Comparison of ENCODE assay signal across 19 mouse cellular contexts in genomic region chrX:122165179-122165578, GRCm38 (mm10).
A peak's percentile ranks its signal among the peaks of the same experiment; 100 is the strongest.
DNase-seq lines count a peak whose midpoint lies in the region; ATAC-seq and TF ChIP-seq lines count a peak whose summit lies in the region.
"Had no signal": no experiment of that assay in that cellular context is flagged by ENCODE, and none has a peak within 500 bp of the region (broad histone marks: within the 10 kb centered on the region; RNA-seq: fewer than 3 reads in every experiment).

No protein-coding gene starts in this region.

- no peak overlapping the region for H3K4me3 ChIP-seq in embryonic facial prominence, embryonic 11.5 days (ENCODE audit: low read depth, low read length)
- no peak overlapping the region for H3K4me3 ChIP-seq in embryonic facial prominence, embryonic 10.5 days
- H3K4me3 ChIP-seq in liver, postnatal 0 days (ENCODE audit: low read depth, low read length): no peak overlapping the region
- H3K4me3 ChIP-seq in liver, embryonic 11.5 days (ENCODE audit: low read depth, low read length): no peak overlapping the region
- no peak overlapping the region for H3K4me3 ChIP-seq in kidney, embryonic 14.5 days (ENCODE audit: low read length)
- H3K4me3 ChIP-seq: embryonic facial prominence, embryonic 15.5 days; heart, embryonic 15.5 days; hindbrain, embryonic 15.5 days; limb, embryonic 12.5 days; lung, embryonic 15.5 days; midbrain, embryonic 12.5 days; neural tube, embryonic 12.5 days had no signal

- H3K4me2 ChIP-seq in embryonic facial prominence, embryonic 11.5 days (ENCODE audit: low read depth, low read length): no peak overlapping the region
- no peak overlapping the region for H3K4me2 ChIP-seq in liver, postnatal 0 days (ENCODE audit: low read depth, low read length)
- H3K4me2 ChIP-seq in liver, embryonic 11.5 days: no peak overlapping the region
- no peak overlapping the region for H3K4me2 ChIP-seq in kidney, embryonic 14.5 days (replicated peaks; ENCODE audit: low read depth, low read length)
- H3K4me2 ChIP-seq: embryonic facial prominence, embryonic 15.5 days; heart, embryonic 15.5 days; hindbrain, embryonic 15.5 days; limb, embryonic 12.5 days; lung, embryonic 15.5 days; midbrain, embryonic 12.5 days; neural tube, embryonic 12.5 days had no signal

- H3K4me1 ChIP-seq in embryonic facial prominence, embryonic 11.5 days (ENCODE audit: control insufficient read depth, insufficient read depth, low read length): no peaks in the 10 kb centered on the region
- H3K4me1 ChIP-seq in embryonic facial prominence, embryonic 10.5 days: no peaks in the 10 kb centered on the region
- H3K4me1 ChIP-seq in liver, postnatal 0 days (ENCODE audit: insufficient read depth): no peaks in the 10 kb centered on the region
- H3K4me1 ChIP-seq in liver, embryonic 11.5 days (replicated peaks; ENCODE audit: control insufficient read depth, insufficient read depth, low read length): no peaks in the 10 kb centered on the region
- no peaks in the 10 kb centered on the region for H3K4me1 ChIP-seq in kidney, embryonic 14.5 days (ENCODE audit: control insufficient read depth, insufficient read depth, low read length)
- H3K4me1 ChIP-seq: embryonic facial prominence, embryonic 15.5 days; heart, embryonic 15.5 days; hindbrain, embryonic 15.5 days; limb, embryonic 12.5 days; lung, embryonic 15.5 days; midbrain, embryonic 12.5 days; neural tube, embryonic 12.5 days had no signal

- H3K9ac ChIP-seq in embryonic facial prominence, embryonic 11.5 days (replicated peaks; ENCODE audit: low read length): no peak overlapping the region
- H3K9ac ChIP-seq in liver, postnatal 0 days (replicated peaks): no peak overlapping the region
- no peak overlapping the region for H3K9ac ChIP-seq in liver, embryonic 11.5 days (ENCODE audit: low read depth, low read length)
- no peak overlapping the region for H3K9ac ChIP-seq in kidney, embryonic 14.5 days (ENCODE audit: low read depth, low read length)
- H3K9ac ChIP-seq: embryonic facial prominence, embryonic 15.5 days; heart, embryonic 15.5 days; hindbrain, embryonic 15.5 days; limb, embryonic 12.5 days; lung, embryonic 15.5 days; midbrain, embryonic 12.5 days; neural tube, embryonic 12.5 days had no signal

- peak; percentile 25; the same call in 1 of the 2 replicates for TF ChIP-seq CTCF in liver, postnatal 0 days (IDR thresholded peaks at IDR 0.05; ENCODE audit: low read depth)

- H3K27me3 ChIP-seq in embryonic facial prominence, embryonic 11.5 days (ENCODE audit: control insufficient read depth, insufficient read depth, low read length): no peaks in the 10 kb centered on the region
- no peaks in the 10 kb centered on the region for H3K27me3 ChIP-seq in embryonic facial prominence, embryonic 10.5 days (replicated peaks; ENCODE audit: low read depth, poor library complexity, severe bottlenecking)
- no peaks in the 10 kb centered on the region for H3K27me3 ChIP-seq in liver, postnatal 0 days (ENCODE audit: insufficient read depth, low read length)
- H3K27me3 ChIP-seq in liver, embryonic 11.5 days (replicated peaks; ENCODE audit: control insufficient read depth, insufficient read depth, low read length): no peaks in the 10 kb centered on the region
- H3K27me3 ChIP-seq in kidney, embryonic 14.5 days (ENCODE audit: control insufficient read depth, insufficient read depth, low read length): no peaks in the 10 kb centered on the region
- H3K27me3 ChIP-seq: embryonic facial prominence, embryonic 15.5 days; heart, embryonic 15.5 days; hindbrain, embryonic 15.5 days; limb, embryonic 12.5 days; lung, embryonic 15.5 days; midbrain, embryonic 12.5 days; neural tube, embryonic 12.5 days had no signal

- WGBS in embryonic facial prominence, embryonic 11.5 days: 45% methylated on average over 2 of the region's 2 CpGs
- 42% methylated on average over 2 of the region's 2 CpGs for WGBS in embryonic facial prominence, embryonic 10.5 days
- 36% methylated on average over 2 of the region's 2 CpGs for WGBS in liver, postnatal 0 days (ENCODE audit: insufficient replicate concordance)
- 40% methylated on average over 2 of the region's 2 CpGs for WGBS in liver, embryonic 11.5 days
- 41% methylated on average over 2 of the region's 2 CpGs for WGBS in kidney, embryonic 14.5 days

- DNase-seq in embryonic facial prominence, embryonic 11.5 days (ENCODE audit: low spot score): peak; percentile 14
- DNase-seq in embryonic facial prominence, embryonic 10.5 days (ENCODE audit: low spot score): no peak
- DNase-seq in liver, postnatal 0 days: no peak
- no peak for DNase-seq in liver, embryonic 11.5 days (ENCODE audit: low spot score)
- DNase-seq in NIH3T3 (ENCODE audit: low read depth): peak; percentile 0
- DNase-seq in retina, postnatal 7 days (ENCODE audit: low read depth, low spot score): peak; percentile 0
- DNase-seq in adrenal gland, adult 2 months: no peak
- DNase-seq: cerebellum, adult 9-11 months; gastrocnemius, postnatal 36 days; kidney, postnatal 10 days had no signal

- TF ChIP-seq EP300 in liver, postnatal 0 days (IDR thresholded peaks at IDR 0.05; ENCODE audit: low read depth): no peak

- no peaks in the 10 kb centered on the region for H3K36me3 ChIP-seq in embryonic facial prominence, embryonic 11.5 days (replicated peaks; ENCODE audit: control insufficient read depth, insufficient read depth, low read depth, low read length)
- H3K36me3 ChIP-seq in embryonic facial prominence, embryonic 10.5 days (replicated peaks): no peaks in the 10 kb centered on the region
- no peaks in the 10 kb centered on the region for H3K36me3 ChIP-seq in liver, postnatal 0 days (replicated peaks; ENCODE audit: insufficient read depth, low read length)
- H3K36me3 ChIP-seq in liver, embryonic 11.5 days (ENCODE audit: control insufficient read depth, insufficient read depth, low read length): no peaks in the 10 kb centered on the region
- H3K36me3 ChIP-seq in kidney, embryonic 14.5 days (ENCODE audit: control insufficient read depth, insufficient read depth, low read length): no peaks in the 10 kb centered on the region
- H3K36me3 ChIP-seq: embryonic facial prominence, embryonic 15.5 days; heart, embryonic 15.5 days; hindbrain, embryonic 15.5 days; limb, embryonic 12.5 days; lung, embryonic 15.5 days; midbrain, embryonic 12.5 days; neural tube, embryonic 12.5 days had no signal

- no peak for ATAC-seq in embryonic facial prominence, embryonic 11.5 days (replicated peaks; ENCODE audit: insufficient number of reproducible peaks, low FRiP score, low TSS enrichment, low read depth)
- no peak for ATAC-seq in liver, postnatal 0 days
- ATAC-seq in liver, embryonic 11.5 days (replicated peaks; ENCODE audit: low FRiP score): no peak
- ATAC-seq in kidney, embryonic 14.5 days (ENCODE audit: low FRiP score, low TSS enrichment): no peak
- ATAC-seq: forebrain, embryonic 16.5 days had no signal

- no peaks in the 10 kb centered on the region for H3K9me3 ChIP-seq in embryonic facial prominence, embryonic 11.5 days (replicated peaks; ENCODE audit: control insufficient read depth, low read length)
- H3K9me3 ChIP-seq in embryonic facial prominence, embryonic 10.5 days: no peaks in the 10 kb centered on the region
- H3K9me3 ChIP-seq in liver, postnatal 0 days (ENCODE audit: low read length): no peaks in the 10 kb centered on the region
- H3K9me3 ChIP-seq in liver, embryonic 11.5 days (ENCODE audit: control insufficient read depth, low read length): no peaks in the 10 kb centered on the region
- H3K9me3 ChIP-seq in kidney, embryonic 14.5 days (ENCODE audit: control insufficient read depth, low read length): no peaks in the 10 kb centered on the region
- H3K9me3 ChIP-seq: embryonic facial prominence, embryonic 15.5 days; heart, embryonic 15.5 days; hindbrain, embryonic 15.5 days; limb, embryonic 12.5 days; lung, embryonic 15.5 days; midbrain, embryonic 12.5 days; neural tube, embryonic 12.5 days had no signal

- H3K27ac ChIP-seq in embryonic facial prominence, embryonic 11.5 days (replicated peaks; ENCODE audit: low read depth, low read length): no peak overlapping the region
- no peak overlapping the region for H3K27ac ChIP-seq in embryonic facial prominence, embryonic 10.5 days (replicated peaks)
- no peak overlapping the region for H3K27ac ChIP-seq in liver, postnatal 0 days (ENCODE audit: low read depth)
- H3K27ac ChIP-seq in liver, embryonic 11.5 days (ENCODE audit: low read depth, low read length): no peak overlapping the region
- H3K27ac ChIP-seq in kidney, embryonic 14.5 days (ENCODE audit: low read depth, low read length): no peak overlapping the region
- H3K27ac ChIP-seq: embryonic facial prominence, embryonic 15.5 days; heart, embryonic 15.5 days; hindbrain, embryonic 15.5 days; limb, embryonic 12.5 days; lung, embryonic 15.5 days; midbrain, embryonic 12.5 days; neural tube, embryonic 12.5 days had no signal

Comparison
In these comparisons a context has a peak if more than half of its experiments do, and no peak if none do; other contexts are left out.
1. DNase-seq: peak in embryonic facial prominence, embryonic 11.5 days (single experiment), NIH3T3 (single experiment) and retina, postnatal 7 days (single experiment); none in embryonic facial prominence, embryonic 10.5 days (single experiment), liver, postnatal 0 days (single experiment), liver, embryonic 11.5 days (single experiment) and adrenal gland, adult 2 months (single experiment).